Mouse (Mus musculus): Measurements from ENCODE around the gene Omp. TPM values are rescaled to one million over a fixed set of nuclear protein-coding genes. Genes with fewer than 3 reads are reported as not detected.
A peak's percentile ranks its signal among the peaks of the same experiment; 100 is the strongest.

The Omp gene
- polyA plus RNA-seq, 1 experiment from 2014 or later = 0.30 TPM

- H3K27ac ChIP-seq (ENCODE audit: low read depth, low read length) = no peak overlapping the region
- H3K4me3 ChIP-seq (ENCODE audit: low read depth, low read length) = no peak overlapping the region
- no peaks in the 10 kb centered on the region for H3K36me3 ChIP-seq (ENCODE audit: control insufficient read depth, insufficient read depth, low read length)
- no peak for ATAC-seq
- no peak for DNase-seq (ENCODE audit: low spot score)
- no peaks in the 10 kb centered on the region for H3K27me3 ChIP-seq (replicated peaks; ENCODE audit: control insufficient read depth, insufficient read depth, low read length)
- no peak overlapping the region for H3K4me2 ChIP-seq (ENCODE audit: low read length)
- 52% methylated on average over 5 of the region's 5 CpGs for WGBS
- H3K9ac ChIP-seq (ENCODE audit: low read length) = no peak overlapping the region
- H3K4me1 ChIP-seq (ENCODE audit: control insufficient read depth, insufficient read depth, low read length) = peaks cover 7% of the 10 kb centered on the region
- H3K9me3 ChIP-seq (replicated peaks; ENCODE audit: control insufficient read depth, low read length) = no peaks in the 10 kb centered on the region
These were observed 5.2 kb upstream of the Omp start for GRCm38 (mm10) chr7:98150525-98150924.

GRCm38 (mm10) chr7:98149802-98150201 lies 4.5 kb upstream of the Omp start:
- H3K4me3 ChIP-seq (ENCODE audit: low read depth, low read length) = no peak overlapping the region
- DNase-seq (ENCODE audit: low spot score) (no peak), ATAC-seq (no peak)
- 0 out of 2 replicates have a peak, but pooled peaks cover under 1% of the 10 kb centered on the region for H3K36me3 ChIP-seq (ENCODE audit: control insufficient read depth, insufficient read depth, low read length)
- WGBS = 16% methylated on average over 3 of the region's 3 CpGs
- H3K9ac ChIP-seq (ENCODE audit: low read length) = no peak overlapping the region
- no peaks in the 10 kb centered on the region for H3K9me3 ChIP-seq (replicated peaks; ENCODE audit: control insufficient read depth, low read length)
- no peak overlapping the region for H3K4me2 ChIP-seq (ENCODE audit: low read length)
- H3K27ac ChIP-seq (ENCODE audit: low read depth, low read length) = no peak overlapping the region
- peaks cover 7% of the 10 kb centered on the region for H3K4me1 ChIP-seq (ENCODE audit: control insufficient read depth, insufficient read depth, low read length)
- no peaks in the 10 kb centered on the region for H3K27me3 ChIP-seq (replicated peaks; ENCODE audit: control insufficient read depth, insufficient read depth, low read length)

GRCm38 (mm10) chr7:98148721-98149407 lies 3.6 kb upstream of the Omp start:
- Histone ChIP-seq H3K4me3 (ENCODE audit: low read depth, low read length) (no peak overlapping the region), H3K4me2 (ENCODE audit: low read length) (no peak overlapping the region), H3K9ac (ENCODE audit: low read length) (no peak overlapping the region), H3K27me3 (replicated peaks; ENCODE audit: control insufficient read depth, insufficient read depth, low read length) (no peaks in the 10 kb centered on the region), H3K4me1 (ENCODE audit: control insufficient read depth, insufficient read depth, low read length) (peaks cover 7% of the 10 kb centered on the region), H3K27ac (ENCODE audit: low read depth, low read length) (peak overlapping the region; percentile 49; the same call in 1 of the 2 replicates), H3K9me3 (replicated peaks; ENCODE audit: control insufficient read depth, low read length) (no peaks in the 10 kb centered on the region), H3K36me3 (ENCODE audit: control insufficient read depth, insufficient read depth, low read length) (0 out of 2 replicates have a peak, but pooled peaks cover 3% of the 10 kb centered on the region)
- peak; percentile 73 for DNase-seq (ENCODE audit: low spot score)
- 71% methylated on average over 10 of the region's 10 CpGs for WGBS
- ATAC-seq = peak; percentile 47; the same call in 1 of the 2 replicates

- ATAC-seq = no peak
- Histone ChIP-seq H3K9ac (ENCODE audit: low read length) (no peak overlapping the region), H3K9me3 (replicated peaks; ENCODE audit: control insufficient read depth, low read length) (no peaks in the 10 kb centered on the region), H3K27ac (ENCODE audit: low read depth, low read length) (peak overlapping the region; percentile 49; the same call in 1 of the 2 replicates), H3K27me3 (replicated peaks; ENCODE audit: control insufficient read depth, insufficient read depth, low read length) (no peaks in the 10 kb centered on the region), H3K36me3 (ENCODE audit: control insufficient read depth, insufficient read depth, low read length) (0 out of 2 replicates have a peak, but pooled peaks cover 3% of the 10 kb centered on the region), H3K4me2 (ENCODE audit: low read length) (no peak overlapping the region), H3K4me1 (ENCODE audit: control insufficient read depth, insufficient read depth, low read length) (peaks cover 7% of the 10 kb centered on the region), H3K4me3 (ENCODE audit: low read depth, low read length) (no peak overlapping the region)
- DNase-seq (ENCODE audit: low spot score) = no peak
- 72% methylated on average over 8 of the region's 8 CpGs for WGBS
These were observed 2.5 kb upstream of the Omp start for GRCm38 (mm10) chr7:98147766-98148165.

GRCm38 (mm10) chr7:98146447-98146845 lies 1.1 kb upstream of the Omp start:
- Histone ChIP-seq H3K4me2 (ENCODE audit: low read length) (no peak overlapping the region), H3K4me3 (ENCODE audit: low read depth, low read length) (no peak overlapping the region), H3K4me1 (ENCODE audit: control insufficient read depth, insufficient read depth, low read length) (peaks cover 7% of the 10 kb centered on the region), H3K27ac (ENCODE audit: low read depth, low read length) (peak overlapping the region; percentile 27; the same call in 1 of the 2 replicates), H3K9ac (ENCODE audit: low read length) (no peak overlapping the region), H3K9me3 (replicated peaks; ENCODE audit: control insufficient read depth, low read length) (no peaks in the 10 kb centered on the region), H3K27me3 (replicated peaks; ENCODE audit: control insufficient read depth, insufficient read depth, low read length) (no peaks in the 10 kb centered on the region), H3K36me3 (ENCODE audit: control insufficient read depth, insufficient read depth, low read length) (0 out of 2 replicates have a peak, but pooled peaks cover 3% of the 10 kb centered on the region)
- no peak for ATAC-seq
- 80% methylated on average over 8 of the region's 8 CpGs for WGBS
- no peak for DNase-seq (ENCODE audit: low spot score)

GRCm38 (mm10) chr7:98145842-98146446 lies 642 bp upstream of the Omp start:
- H3K9ac ChIP-seq (ENCODE audit: low read length) = no peak overlapping the region
- ATAC-seq (peak; percentile 15; the same call in 1 of the 2 replicates), DNase-seq (ENCODE audit: low spot score) (no peak)
- H3K4me3 ChIP-seq (ENCODE audit: low read depth, low read length) = no peak overlapping the region
- no peak overlapping the region for H3K4me2 ChIP-seq (ENCODE audit: low read length)
- H3K27me3 ChIP-seq (replicated peaks; ENCODE audit: control insufficient read depth, insufficient read depth, low read length) = no peaks in the 10 kb centered on the region
- H3K27ac ChIP-seq (ENCODE audit: low read depth, low read length) = no peak overlapping the region
- no peaks in the 10 kb centered on the region for H3K9me3 ChIP-seq (replicated peaks; ENCODE audit: control insufficient read depth, low read length)
- H3K36me3 ChIP-seq (ENCODE audit: control insufficient read depth, insufficient read depth, low read length) = 0 out of 2 replicates have a peak, but pooled peaks cover 3% of the 10 kb centered on the region
- peaks cover 7% of the 10 kb centered on the region for H3K4me1 ChIP-seq (ENCODE audit: control insufficient read depth, insufficient read depth, low read length)
- 80% methylated on average over 12 of the region's 12 CpGs for WGBS

GRCm38 (mm10) chr7:98142648-98143047 lies 2.7 kb downstream of the Omp start:
- Histone ChIP-seq H3K27ac (ENCODE audit: low read depth, low read length) (no peak overlapping the region), H3K9ac (ENCODE audit: low read length) (no peak overlapping the region), H3K4me1 (ENCODE audit: control insufficient read depth, insufficient read depth, low read length) (no peaks in the 10 kb centered on the region), H3K4me2 (ENCODE audit: low read length) (no peak overlapping the region), H3K27me3 (replicated peaks; ENCODE audit: control insufficient read depth, insufficient read depth, low read length) (no peaks in the 10 kb centered on the region), H3K36me3 (ENCODE audit: control insufficient read depth, insufficient read depth, low read length) (0 out of 2 replicates have a peak, but pooled peaks cover 3% of the 10 kb centered on the region), H3K4me3 (ENCODE audit: low read depth, low read length) (no peak overlapping the region), H3K9me3 (replicated peaks; ENCODE audit: control insufficient read depth, low read length) (no peaks in the 10 kb centered on the region)
- DNase-seq (ENCODE audit: low spot score) = no peak
- no peak for ATAC-seq
- WGBS = 64% methylated on average over 3 of the region's 3 CpGs

GRCm38 (mm10) chr7:98142247-98142646 lies 3.1 kb downstream of the Omp start:
- no peak overlapping the region for H3K27ac ChIP-seq (ENCODE audit: low read depth, low read length)

GRCm38 (mm10) chr7:98141206-98141605 lies 4.1 kb downstream of the Omp start:
- H3K27ac ChIP-seq (ENCODE audit: low read depth, low read length) = no peak overlapping the region
- H3K27me3 ChIP-seq (replicated peaks; ENCODE audit: control insufficient read depth, insufficient read depth, low read length) = no peaks in the 10 kb centered on the region
- 0 out of 2 replicates have a peak, but pooled peaks cover 3% of the 10 kb centered on the region for H3K36me3 ChIP-seq (ENCODE audit: control insufficient read depth, insufficient read depth, low read length)
- H3K9ac ChIP-seq (ENCODE audit: low read length) = no peak overlapping the region
- no peak overlapping the region for H3K4me3 ChIP-seq (ENCODE audit: low read depth, low read length)
- ATAC-seq = no peak
- peak; percentile 42 for DNase-seq (ENCODE audit: low spot score)
- H3K4me1 ChIP-seq (ENCODE audit: control insufficient read depth, insufficient read depth, low read length) = no peaks in the 10 kb centered on the region
- 54% methylated on average over 3 of the region's 3 CpGs for WGBS
- H3K4me2 ChIP-seq (ENCODE audit: low read length) = no peak overlapping the region
- H3K9me3 ChIP-seq (replicated peaks; ENCODE audit: control insufficient read depth, low read length) = no peaks in the 10 kb centered on the region

More at GRCm38 (mm10) chr7:98142247-98142646, 3.1 kb downstream of the Omp start:
- Histone ChIP-seq H3K4me2 (ENCODE audit: low read length) (no peak overlapping the region), H3K4me3 (ENCODE audit: low read depth, low read length) (no peak overlapping the region), H3K9ac (ENCODE audit: low read length) (no peak overlapping the region), H3K36me3 (ENCODE audit: control insufficient read depth, insufficient read depth, low read length) (0 out of 2 replicates have a peak, but pooled peaks cover 3% of the 10 kb centered on the region), H3K9me3 (replicated peaks; ENCODE audit: control insufficient read depth, low read length) (no peaks in the 10 kb centered on the region), H3K4me1 (ENCODE audit: control insufficient read depth, insufficient read depth, low read length) (no peaks in the 10 kb centered on the region), H3K27me3 (replicated peaks; ENCODE audit: control insufficient read depth, insufficient read depth, low read length) (no peaks in the 10 kb centered on the region)
- ATAC-seq (no peak), DNase-seq (ENCODE audit: low spot score) (no peak)
- 64% methylated on average over 8 of the region's 8 CpGs for WGBS
